Mouse (Mus musculus): ENCODE results near the gene Tsen54.

GRCm38 (mm10) chr11:115812095-115812494 lies 2.4 kb upstream of the Tsen54 start:
- TF ChIP-seq EP300 (IDR thresholded peaks at IDR 0.05; ENCODE audit: low read depth): no peak
- TF ChIP-seq CTCF (IDR thresholded peaks at IDR 0.05; ENCODE audit: low read depth): no peak
